Mouse (Mus musculus) forebrain, embryonic 14.5 days (tissue): ENCODE data around the gene Mapk1ip1l. TPM values are rescaled to one million over a fixed set of nuclear protein-coding genes. Genes with fewer than 3 reads are reported as not detected.

Experiments
- ATAC-seq: fragments of 200-750 bp; cut with Nextera tagmentation; 2 replicates; pipeline ENCODE4 v1.8.0; 2017; ENCODE audit warnings: mild to moderate bottlenecking, moderate library complexity
- DNase-seq: peaks from one replicate; pipeline ENCODE4 v3.0.0-alpha.2; 2015; ENCODE audit warnings: low spot score
- H3K27ac ChIP-seq: fragments of 300-500 bp; sonication (generic); 2 replicates; pipeline ENCODE4 v1.5.1; 2014; ENCODE audit warnings: low read depth, mild to moderate bottlenecking, control low read depth, low read length, moderate library complexity
- H3K27me3 ChIP-seq: fragments of 300-500 bp; sonication (generic); replicated peaks from 2 replicates; pipeline ENCODE4 v1.6.1; 2014; ENCODE audit warnings: low read length, control low read depth, mixed read lengths; ENCODE audit not compliant: control insufficient read depth, insufficient read depth
- H3K36me3 ChIP-seq: fragments of 300-500 bp; sonication (generic); 2 replicates; pipeline ENCODE4 v1.6.1; 2014; ENCODE audit warnings: low read length, control low read depth; ENCODE audit not compliant: control insufficient read depth, insufficient read depth
- H3K4me1 ChIP-seq: fragments of 300-500 bp; sonication (generic); 2 replicates; pipeline ENCODE4 v1.6.1; 2014; ENCODE audit warnings: antibody characterized with exemption, low read length, control low read depth; ENCODE audit not compliant: control insufficient read depth, insufficient read depth
- H3K4me2 ChIP-seq: fragments of 300-500 bp; sonication (generic); 2 replicates; pipeline ENCODE4 v1.6.1; 2014; ENCODE audit warnings: mild to moderate bottlenecking, control low read depth, low read length
- H3K4me3 ChIP-seq: fragments of 300-500 bp; sonication (generic); 2 replicates; pipeline ENCODE4 v1.5.1; 2014; ENCODE audit warnings: low read depth, low read length, control low read depth
- H3K9ac ChIP-seq: fragments of 300-500 bp; sonication (generic); 2 replicates; pipeline ENCODE4 v1.6.1; 2014; ENCODE audit warnings: mild to moderate bottlenecking, low read length, control low read depth, moderate library complexity
- H3K9me3 ChIP-seq: fragments of 300-500 bp; sonication (generic); replicated peaks from 2 replicates; pipeline ENCODE4 v1.6.1; 2016; ENCODE audit warnings: low read length, control low read depth, mixed read lengths; ENCODE audit not compliant: control insufficient read depth
- WGBS: fragments of 180-500 bp; shearing (Covaris S2); extraction: QIAGEN DNeasy Blood & Tissue Kit; methylation state at CpG from one replicate; pipeline ENCODE4 v1.1.7; 2014; 5-methylcytosine and 5-hydroxymethylcytosine counted together
- polyA plus RNA-seq: library from polyadenylated mRNA; unstranded; fragments of >200 nt; fragmentation: Nextera tagmentation; extraction: Ambion mirVana; gene quantifications from 2 replicates; pipeline ENCODE4 v1.2.1, GENCODE M21; 2014

The Mapk1ip1l gene
- polyA plus RNA-seq, 1 experiment from 2014 or later, result 49.0 TPM

GRCm38 (mm10) chr14:47359610-47360009 lies 61.5 kb downstream of the Mapk1ip1l start:
- 77% methylated on average over 3 of the region's 3 CpGs for WGBS
- Histone ChIP-seq H3K4me3 (no peak overlapping the region), H3K9me3 (no peaks in the 10 kb centered on the region), H3K4me2 (no peak overlapping the region), H3K27me3 (no peaks in the 10 kb centered on the region), H3K27ac (no peak overlapping the region), H3K4me1 (no peaks in the 10 kb centered on the region), H3K9ac (no peak overlapping the region), H3K36me3 (no peaks in the 10 kb centered on the region)
- no peak for ATAC-seq
- no peak for DNase-seq

- no peak overlapping the region for H3K4me3 ChIP-seq
- H3K4me2 ChIP-seq, result no peak overlapping the region
- no peak overlapping the region for H3K9ac ChIP-seq
- H3K27me3 ChIP-seq, result no peaks in the 10 kb centered on the region
- no peaks in the 10 kb centered on the region for H3K36me3 ChIP-seq
- DNase-seq (no peak), ATAC-seq (no peak)
- 0 out of 2 replicates have a peak, but pooled peaks cover 6% of the 10 kb centered on the region for H3K4me1 ChIP-seq
- 91% methylated on average over 2 of the region's 2 CpGs for WGBS
- no peak overlapping the region for H3K27ac ChIP-seq
- H3K9me3 ChIP-seq, result no peaks in the 10 kb centered on the region
These were observed 63.4 kb downstream of the Mapk1ip1l start for GRCm38 (mm10) chr14:47361418-47361817.

- H3K36me3 ChIP-seq, result no peaks in the 10 kb centered on the region
- no peak overlapping the region for H3K4me3 ChIP-seq
- H3K27me3 ChIP-seq, result no peaks in the 10 kb centered on the region
- ATAC-seq (no peak), DNase-seq (no peak)
- H3K9ac ChIP-seq, result no peak overlapping the region
- WGBS, result 88% methylated on average over 9 of the region's 9 CpGs
- no peak overlapping the region for H3K4me2 ChIP-seq
- 0 out of 2 replicates have a peak, but pooled peaks cover 6% of the 10 kb centered on the region for H3K4me1 ChIP-seq
- no peak overlapping the region for H3K27ac ChIP-seq
- H3K9me3 ChIP-seq, result no peaks in the 10 kb centered on the region
These were observed 63.8 kb downstream of the Mapk1ip1l start for GRCm38 (mm10) chr14:47361899-47362298.

- no peak overlapping the region for H3K4me2 ChIP-seq
- ATAC-seq (no peak), DNase-seq (peak; percentile 19)
- H3K36me3 ChIP-seq, result no peaks in the 10 kb centered on the region
- H3K27ac ChIP-seq, result no peak overlapping the region
- WGBS, result 42% methylated on average over 21 of the region's 21 CpGs
- H3K4me1 ChIP-seq, result peaks cover 14% of the 10 kb centered on the region
- H3K9me3 ChIP-seq, result no peaks in the 10 kb centered on the region
- H3K4me3 ChIP-seq, result no peak overlapping the region
- no peaks in the 10 kb centered on the region for H3K27me3 ChIP-seq
- H3K9ac ChIP-seq, result no peak overlapping the region
These were observed 66.8 kb downstream of the Mapk1ip1l start for GRCm38 (mm10) chr14:47364742-47365449.

GRCm38 (mm10) chr14:47366881-47367321 lies 68.8 kb downstream of the Mapk1ip1l start:
- WGBS, result 20% methylated on average over 7 of the region's 7 CpGs
- ATAC-seq (peak; percentile 91), DNase-seq (peak; percentile 90)
- H3K27me3 ChIP-seq, result no peaks in the 10 kb centered on the region
- H3K9ac ChIP-seq, result no peak overlapping the region
- H3K4me3 ChIP-seq, result no peak overlapping the region
- H3K4me1 ChIP-seq, result peaks cover 14% of the 10 kb centered on the region
- H3K36me3 ChIP-seq, result no peaks in the 10 kb centered on the region
- 0 out of 2 replicates have a peak overlapping the region, but pooled peaks have one; percentile 44 for H3K27ac ChIP-seq
- no peaks in the 10 kb centered on the region for H3K9me3 ChIP-seq
- H3K4me2 ChIP-seq, result 0 out of 2 replicates have a peak overlapping the region, but pooled peaks have one; percentile 2

GRCm38 (mm10) chr14:47367461-47367860 lies 69.4 kb downstream of the Mapk1ip1l start, which contains the start of gene Lgals3:
Gene Lgals3 (plus strand): TSS chr14:47367751.
- Histone ChIP-seq H3K9me3 (no peaks in the 10 kb centered on the region), H3K27me3 (no peaks in the 10 kb centered on the region), H3K4me1 (peaks cover 14% of the 10 kb centered on the region), H3K36me3 (no peaks in the 10 kb centered on the region), H3K9ac (no peak within 1 kb of the TSS), H3K4me3 (no peak within 1 kb of the TSS), H3K4me2 (peak within 1 kb of the TSS; percentile 29), H3K27ac (peak within 1 kb of the TSS; percentile 44; the same call in 1 of the 2 replicates)
- WGBS, result 42% methylated on average over 9 of the region's 9 CpGs
- ATAC-seq (peak; percentile 84), DNase-seq (peak; percentile 85)

- no peak overlapping the region for H3K4me3 ChIP-seq
These were observed 71.7 kb downstream of the Mapk1ip1l start for GRCm38 (mm10) chr14:47369741-47370140.

GRCm38 (mm10) chr14:47370790-47371189 lies 72.7 kb downstream of the Mapk1ip1l start:
- H3K4me2 ChIP-seq, result no peak overlapping the region
- WGBS, result 82% methylated on average over 3 of the region's 3 CpGs
- H3K9ac ChIP-seq, result no peak overlapping the region
- no peak overlapping the region for H3K4me3 ChIP-seq
- ATAC-seq (no peak), DNase-seq (no peak)
- no peak overlapping the region for H3K27ac ChIP-seq
- no peaks in the 10 kb centered on the region for H3K9me3 ChIP-seq
- H3K4me1 ChIP-seq, result peaks cover 8% of the 10 kb centered on the region
- H3K36me3 ChIP-seq, result no peaks in the 10 kb centered on the region
- H3K27me3 ChIP-seq, result peaks cover 13% of the 10 kb centered on the region

More at GRCm38 (mm10) chr14:47369741-47370140, 71.7 kb downstream of the Mapk1ip1l start:
- H3K36me3 ChIP-seq, result no peaks in the 10 kb centered on the region
- ATAC-seq (no peak), DNase-seq (no peak)
- H3K4me2 ChIP-seq, result no peak overlapping the region
- peaks cover 14% of the 10 kb centered on the region for H3K4me1 ChIP-seq
- no peaks in the 10 kb centered on the region for H3K9me3 ChIP-seq
- WGBS, result 90% methylated on average over 5 of the region's 5 CpGs
- H3K27ac ChIP-seq, result no peak overlapping the region
- H3K9ac ChIP-seq, result no peak overlapping the region
- H3K27me3 ChIP-seq, result peaks cover 13% of the 10 kb centered on the region

- Histone ChIP-seq H3K36me3 (no peaks in the 10 kb centered on the region), H3K27ac (no peak overlapping the region), H3K4me2 (no peak overlapping the region), H3K4me3 (no peak overlapping the region), H3K9ac (no peak overlapping the region), H3K9me3 (no peaks in the 10 kb centered on the region), H3K4me1 (peaks cover 8% of the 10 kb centered on the region), H3K27me3 (peaks cover 13% of the 10 kb centered on the region)
- 75% methylated on average over 6 of the region's 6 CpGs for WGBS
- DNase-seq (no peak), ATAC-seq (no peak)
These were observed 73.6 kb downstream of the Mapk1ip1l start for GRCm38 (mm10) chr14:47371689-47372088.
